Mouse (Mus musculus) MN1 (cell line): ENCODE measurements around the gene Chmp6.

Experiments
- DNase-seq: peaks from one replicate; pipeline ENCODE4 v3.0.0-alpha.2; 2016; ENCODE audit warnings: low spot score

The Chmp6 gene

GRCm38 (mm10) chr11:119958856-119959255 lies 45.6 kb downstream of the Chmp6 start:
- no peak for DNase-seq

- DNase-seq = no peak
These were observed 46.5 kb downstream of the Chmp6 start for GRCm38 (mm10) chr11:119959714-119960113.

DNA sequence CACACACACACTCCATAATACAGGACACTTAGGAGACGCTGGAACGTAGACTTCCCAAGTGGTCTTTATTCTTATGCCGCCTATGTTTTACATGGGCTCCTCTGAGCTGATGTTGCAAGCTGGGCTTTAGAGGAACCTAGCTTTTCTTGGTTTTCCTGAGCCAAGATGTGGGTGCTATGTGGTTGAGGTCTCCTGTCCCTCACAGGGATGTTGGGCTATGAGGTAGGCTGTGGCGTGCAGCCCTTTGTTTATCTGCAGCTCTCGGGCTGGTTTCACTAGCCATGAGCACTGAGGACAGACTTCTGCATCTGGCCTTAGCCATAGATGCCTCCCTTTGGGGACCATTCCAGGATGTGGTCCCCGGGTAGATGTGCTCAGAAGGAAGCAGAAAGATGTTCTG lies 47.4 kb downstream of the Chmp6 start:
- no peak for DNase-seq

GRCm38 (mm10) chr11:119961511-119961910 lies 48.3 kb downstream of the Chmp6 start:
- DNase-seq = no peak

DNA sequence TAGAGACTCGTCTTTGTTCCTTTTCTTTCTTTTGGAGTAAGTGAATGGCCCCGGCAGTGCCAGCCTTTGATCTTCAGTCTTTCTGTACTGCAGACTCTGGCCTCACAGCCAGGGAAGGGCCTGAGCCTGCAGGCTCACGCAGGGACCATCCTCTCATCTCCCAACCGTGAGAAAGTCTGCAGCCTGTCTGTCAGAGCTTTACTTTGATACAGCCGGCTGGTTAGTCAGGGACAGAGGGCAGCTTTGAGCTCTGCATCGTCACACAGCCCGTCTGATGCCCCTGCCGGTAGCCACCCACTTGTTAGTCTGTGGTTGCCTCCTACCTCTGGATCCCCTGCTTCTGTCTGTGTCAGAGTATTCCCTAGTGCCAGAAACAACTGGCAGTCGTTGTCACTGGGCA lies 51.8 kb downstream of the Chmp6 start:
- no peak for DNase-seq

DNA sequence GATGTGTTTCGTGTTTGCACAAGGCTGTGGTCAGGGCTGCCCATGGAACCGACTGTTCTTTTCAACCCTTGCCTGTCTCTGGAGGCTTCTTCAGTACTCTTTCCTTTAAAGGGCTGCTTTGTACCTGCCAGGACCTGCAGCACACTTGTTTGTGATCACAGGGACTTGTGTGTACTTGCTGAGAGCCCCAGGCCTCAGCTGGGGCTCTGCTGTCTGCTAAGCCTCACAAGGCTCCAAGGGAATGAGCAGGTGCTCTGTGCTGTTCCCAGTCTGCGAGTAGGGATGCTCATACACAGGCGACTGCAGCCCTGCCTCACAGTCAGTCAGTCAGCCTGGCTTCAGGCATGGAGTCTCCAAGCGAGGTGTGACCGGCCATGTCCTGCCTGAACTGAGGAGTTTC lies 53.1 kb downstream of the Chmp6 start:
- DNase-seq = no peak

- no peak for DNase-seq
These were observed 54.2 kb downstream of the Chmp6 start for GRCm38 (mm10) chr11:119967401-119967800.

DNA sequence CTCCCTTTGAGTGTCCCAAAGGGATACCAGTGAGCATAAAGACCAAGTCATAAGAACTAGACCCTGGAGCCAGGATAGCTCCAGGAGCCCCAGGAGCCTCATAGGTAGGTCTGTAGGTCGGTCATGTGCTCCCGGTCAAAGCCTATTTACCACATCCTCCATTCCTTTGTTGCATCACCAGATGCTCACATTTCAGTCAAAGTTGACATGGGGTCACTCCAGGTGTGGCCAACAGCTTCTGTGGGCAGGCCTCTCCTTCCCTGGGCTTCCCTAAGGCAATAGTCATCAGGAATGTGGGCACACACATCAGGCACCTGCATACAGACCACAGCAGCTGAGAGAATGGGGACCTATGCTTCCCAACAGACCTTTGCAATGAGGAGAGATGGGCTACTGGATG lies 54.7 kb downstream of the Chmp6 start:
- DNase-seq = no peak
